Mouse (Mus musculus): Measurements from ENCODE around the gene Ttyh2. TPM values are rescaled to one million over a fixed set of nuclear protein-coding genes. Genes with fewer than 3 reads are reported as not detected.

Ttyh2 gene
- polyA plus RNA-seq, 1 experiment from 2014 or later: 15.5 TPM

GRCm38 (mm10) chr11:114641136-114641535 lies 34.1 kb upstream of the Ttyh2 start:
- peaks cover 22% of the 10 kb centered on the region for H3K27me3 ChIP-seq (replicated peaks)
- H3K36me3 ChIP-seq: no peaks in the 10 kb centered on the region
- H3K4me3 ChIP-seq (replicated peaks): no peak overlapping the region
- peaks cover 6% of the 10 kb centered on the region; the same call in 1 of the 2 replicates for H3K4me1 ChIP-seq
- no peaks in the 10 kb centered on the region for H3K9me3 ChIP-seq
- H3K4me2 ChIP-seq: no peak overlapping the region
- ATAC-seq (ENCODE audit: insufficient read depth, low FRiP score, low read depth): no peak
- H3K27ac ChIP-seq: no peak overlapping the region
- no peak overlapping the region for H3K9ac ChIP-seq
- 78% methylated on average over 8 of the region's 8 CpGs for WGBS

GRCm38 (mm10) chr11:114642184-114642583 lies 33.0 kb upstream of the Ttyh2 start:
- H3K9ac ChIP-seq: no peak overlapping the region
- no peak overlapping the region for H3K4me2 ChIP-seq
- no peaks in the 10 kb centered on the region for H3K36me3 ChIP-seq
- peaks cover 6% of the 10 kb centered on the region; the same call in 1 of the 2 replicates for H3K4me1 ChIP-seq
- no peaks in the 10 kb centered on the region for H3K9me3 ChIP-seq
- no peak overlapping the region for H3K4me3 ChIP-seq (replicated peaks)
- ATAC-seq (ENCODE audit: insufficient read depth, low FRiP score, low read depth): no peak
- H3K27me3 ChIP-seq (replicated peaks): peaks cover 20% of the 10 kb centered on the region; the same call in 1 of the 2 replicates
- WGBS: 58% methylated on average over 12 of the region's 12 CpGs
- H3K27ac ChIP-seq: no peak overlapping the region

DNA sequence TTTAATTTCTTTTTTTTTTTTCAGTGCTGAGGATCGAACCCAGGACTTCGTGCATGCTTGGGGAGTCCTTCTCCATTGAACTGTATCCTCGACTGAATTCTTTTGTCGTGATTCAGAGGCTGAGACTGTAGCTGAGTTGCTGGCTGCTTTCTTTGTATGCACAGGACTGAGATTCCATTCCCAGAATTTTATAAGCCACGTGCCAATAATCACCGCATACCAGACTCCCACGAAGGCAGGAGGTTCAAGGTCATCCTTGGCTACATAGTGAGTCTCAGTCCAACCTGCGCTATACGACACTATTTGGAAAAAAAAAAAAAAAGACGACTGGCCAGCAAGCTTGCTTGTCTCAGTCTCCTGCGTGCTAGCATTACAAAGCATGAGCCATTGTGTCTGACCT lies 32.3 kb upstream of the Ttyh2 start:
- Histone ChIP-seq H3K27me3 (replicated peaks) (peaks cover 13% of the 10 kb centered on the region; the same call in 1 of the 2 replicates), H3K36me3 (no peaks in the 10 kb centered on the region), H3K9me3 (no peaks in the 10 kb centered on the region), H3K9ac (no peak overlapping the region), H3K27ac (no peak overlapping the region), H3K4me3 (replicated peaks) (no peak overlapping the region), H3K4me1 (peaks cover 6% of the 10 kb centered on the region; the same call in 1 of the 2 replicates), H3K4me2 (no peak overlapping the region)
- ATAC-seq (ENCODE audit: insufficient read depth, low FRiP score, low read depth): no peak
- 64% methylated on average over 11 of the region's 11 CpGs for WGBS

DNA sequence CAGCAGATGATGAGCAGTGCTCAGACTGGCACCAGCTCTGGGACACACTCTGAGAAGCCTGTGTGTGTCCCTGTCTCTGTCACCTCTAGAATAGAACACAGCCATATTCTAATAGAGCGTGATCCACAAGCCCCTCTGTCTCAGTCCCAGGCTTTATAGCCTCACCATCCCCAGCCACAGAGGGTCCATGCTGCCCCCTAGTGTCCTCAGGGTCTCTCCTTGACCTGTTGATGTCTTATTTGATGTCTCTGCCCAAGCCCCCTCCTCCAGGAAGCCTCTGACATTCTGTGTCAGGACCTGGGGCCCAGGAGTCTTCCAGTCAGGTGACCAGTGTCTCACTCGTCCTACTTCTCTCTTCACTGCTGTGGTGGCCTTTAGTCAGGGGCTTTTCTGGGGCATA lies 31.1 kb upstream of the Ttyh2 start:
- no peak overlapping the region for H3K27ac ChIP-seq
- WGBS: 39% methylated on average over 2 of the region's 2 CpGs
- ATAC-seq (ENCODE audit: insufficient read depth, low FRiP score, low read depth): no peak
- no peaks in the 10 kb centered on the region for H3K9me3 ChIP-seq
- H3K9ac ChIP-seq: no peak overlapping the region
- no peak overlapping the region for H3K4me3 ChIP-seq (replicated peaks)
- no peak overlapping the region for H3K4me2 ChIP-seq
- no peaks in the 10 kb centered on the region for H3K36me3 ChIP-seq
- H3K4me1 ChIP-seq: peaks cover 6% of the 10 kb centered on the region; the same call in 1 of the 2 replicates
- peaks cover 8% of the 10 kb centered on the region; the same call in 1 of the 2 replicates for H3K27me3 ChIP-seq (replicated peaks)

GRCm38 (mm10) chr11:114649510-114649909 lies 25.7 kb upstream of the Ttyh2 start:
- H3K4me2 ChIP-seq: no peak overlapping the region
- H3K27ac ChIP-seq: no peak overlapping the region
- H3K36me3 ChIP-seq: no peaks in the 10 kb centered on the region
- H3K4me1 ChIP-seq: peaks cover 3% of the 10 kb centered on the region; the same call in 1 of the 2 replicates
- H3K27me3 ChIP-seq (replicated peaks): 0 out of 2 replicates have a peak, but pooled peaks cover 3% of the 10 kb centered on the region
- no peak overlapping the region for H3K9ac ChIP-seq
- H3K4me3 ChIP-seq (replicated peaks): no peak overlapping the region
- H3K9me3 ChIP-seq: no peaks in the 10 kb centered on the region
- 64% methylated on average over 4 of the region's 4 CpGs for WGBS
- ATAC-seq (ENCODE audit: insufficient read depth, low FRiP score, low read depth): no peak

- 4% methylated on average over 16 of the region's 16 CpGs for WGBS
- Histone ChIP-seq H3K27me3 (replicated peaks) (peaks cover 3% of the 10 kb centered on the region; the same call in 1 of the 2 replicates), H3K9me3 (no peaks in the 10 kb centered on the region), H3K4me3 (replicated peaks) (no peak overlapping the region), H3K27ac (no peak overlapping the region), H3K4me2 (no peak overlapping the region), H3K4me1 (peaks cover 8% of the 10 kb centered on the region), H3K36me3 (no peaks in the 10 kb centered on the region), H3K9ac (no peak overlapping the region)
- no peak for ATAC-seq (ENCODE audit: insufficient read depth, low FRiP score, low read depth)
These were observed 22.7 kb upstream of the Ttyh2 start for GRCm38 (mm10) chr11:114652531-114652930.

- peaks cover 8% of the 10 kb centered on the region for H3K4me1 ChIP-seq
- peaks cover 3% of the 10 kb centered on the region; the same call in 1 of the 2 replicates for H3K27me3 ChIP-seq (replicated peaks)
- ATAC-seq (ENCODE audit: insufficient read depth, low FRiP score, low read depth): no peak
- no peaks in the 10 kb centered on the region for H3K9me3 ChIP-seq
- H3K4me3 ChIP-seq (replicated peaks): no peak overlapping the region
- WGBS: 71% methylated on average over 6 of the region's 6 CpGs
- H3K9ac ChIP-seq: no peak overlapping the region
- H3K4me2 ChIP-seq: no peak overlapping the region
- no peak overlapping the region for H3K27ac ChIP-seq
- H3K36me3 ChIP-seq: no peaks in the 10 kb centered on the region
These were observed 21.6 kb upstream of the Ttyh2 start for GRCm38 (mm10) chr11:114653664-114654063.

- WGBS: 48% methylated on average over 5 of the region's 5 CpGs
- Histone ChIP-seq H3K36me3 (no peaks in the 10 kb centered on the region), H3K4me3 (replicated peaks) (no peak overlapping the region), H3K4me1 (peaks cover 8% of the 10 kb centered on the region), H3K9me3 (no peaks in the 10 kb centered on the region), H3K27ac (no peak overlapping the region), H3K4me2 (no peak overlapping the region), H3K9ac (no peak overlapping the region), H3K27me3 (replicated peaks) (peaks cover 3% of the 10 kb centered on the region; the same call in 1 of the 2 replicates)
- ATAC-seq (ENCODE audit: insufficient read depth, low FRiP score, low read depth): no peak
These were observed 20.7 kb upstream of the Ttyh2 start for GRCm38 (mm10) chr11:114654552-114654951.

DNA sequence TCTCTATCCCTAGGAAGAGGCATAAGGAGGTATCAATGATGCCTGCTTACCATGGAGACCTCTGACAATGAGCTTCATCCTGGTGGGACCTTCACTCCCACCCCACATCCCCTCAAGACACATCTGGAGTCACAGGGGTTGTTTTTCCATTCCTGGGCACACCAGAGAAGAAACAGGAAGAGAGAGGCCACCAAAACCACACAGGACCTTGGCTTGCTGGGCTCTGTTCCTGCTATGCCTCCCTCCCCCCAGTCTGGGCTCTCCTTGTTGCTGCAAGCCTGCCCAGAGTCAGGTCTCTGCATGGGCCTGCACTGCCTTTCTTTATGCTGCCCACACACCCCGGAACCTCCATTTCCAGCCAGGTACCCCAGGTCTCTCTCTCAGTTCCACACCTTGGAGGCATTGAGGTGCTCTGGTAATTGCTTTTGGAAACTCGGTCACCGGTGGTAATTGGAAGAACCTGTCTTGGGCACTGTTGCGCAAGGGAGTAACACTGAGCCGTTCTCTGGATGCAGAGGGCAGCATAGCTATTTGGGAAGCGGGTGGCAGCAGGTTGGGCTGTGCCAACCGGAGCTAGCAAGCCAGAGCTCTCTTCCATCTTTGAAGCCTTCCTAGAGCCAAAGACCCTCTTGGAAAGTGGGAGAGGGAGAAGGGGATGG lies 19.8 kb upstream of the Ttyh2 start:
- no peak overlapping the region for H3K4me3 ChIP-seq (replicated peaks)
- H3K9ac ChIP-seq: no peak overlapping the region
- peaks cover 3% of the 10 kb centered on the region; the same call in 1 of the 2 replicates for H3K27me3 ChIP-seq (replicated peaks)
- H3K9me3 ChIP-seq: no peaks in the 10 kb centered on the region
- peaks cover 8% of the 10 kb centered on the region for H3K4me1 ChIP-seq
- no peak for ATAC-seq (ENCODE audit: insufficient read depth, low FRiP score, low read depth)
- no peak overlapping the region for H3K4me2 ChIP-seq
- H3K27ac ChIP-seq: no peak overlapping the region
- no peaks in the 10 kb centered on the region for H3K36me3 ChIP-seq
- WGBS: 78% methylated on average over 7 of the region's 7 CpGs

GRCm38 (mm10) chr11:114656994-114657644 lies 18.1 kb upstream of the Ttyh2 start:
- H3K27me3 ChIP-seq (replicated peaks): peaks cover 3% of the 10 kb centered on the region; the same call in 1 of the 2 replicates
- no peaks in the 10 kb centered on the region for H3K36me3 ChIP-seq
- no peak overlapping the region for H3K4me3 ChIP-seq (replicated peaks)
- ATAC-seq (ENCODE audit: insufficient read depth, low FRiP score, low read depth): no peak
- no peak overlapping the region for H3K27ac ChIP-seq
- H3K9ac ChIP-seq: no peak overlapping the region
- no peak overlapping the region for H3K4me2 ChIP-seq
- H3K9me3 ChIP-seq: no peaks in the 10 kb centered on the region
- 18% methylated on average over 23 of the region's 27 CpGs for WGBS
- peaks cover 8% of the 10 kb centered on the region for H3K4me1 ChIP-seq

DNA sequence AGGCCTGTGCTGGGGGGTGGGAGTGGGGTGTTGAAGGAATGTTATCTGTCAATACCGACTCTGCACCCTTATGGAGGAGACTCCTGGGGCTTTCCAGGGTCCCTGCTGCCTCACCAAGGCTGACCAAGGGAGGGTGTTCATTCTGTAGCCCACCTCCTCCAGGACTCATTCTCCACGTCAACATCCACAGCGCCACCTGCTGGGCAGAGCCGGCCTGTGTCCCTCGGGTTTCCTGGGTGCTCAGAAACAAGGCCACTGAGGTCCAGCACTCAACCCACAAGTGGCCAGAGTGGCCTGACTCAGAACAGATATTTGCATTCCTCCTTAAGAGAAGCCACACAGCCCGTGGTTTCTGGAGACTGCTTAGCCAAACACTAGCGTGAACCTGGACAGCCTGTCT lies 17.5 kb upstream of the Ttyh2 start:
- H3K9ac ChIP-seq: no peak overlapping the region
- 15% methylated on average over 7 of the region's 7 CpGs for WGBS
- no peaks in the 10 kb centered on the region for H3K9me3 ChIP-seq
- H3K27ac ChIP-seq: no peak overlapping the region
- peaks cover 6% of the 10 kb centered on the region for H3K4me1 ChIP-seq
- H3K4me2 ChIP-seq: no peak overlapping the region
- H3K4me3 ChIP-seq (replicated peaks): no peak overlapping the region
- H3K36me3 ChIP-seq: no peaks in the 10 kb centered on the region
- no peak for ATAC-seq (ENCODE audit: insufficient read depth, low FRiP score, low read depth)
- peaks cover 3% of the 10 kb centered on the region; the same call in 1 of the 2 replicates for H3K27me3 ChIP-seq (replicated peaks)

DNA sequence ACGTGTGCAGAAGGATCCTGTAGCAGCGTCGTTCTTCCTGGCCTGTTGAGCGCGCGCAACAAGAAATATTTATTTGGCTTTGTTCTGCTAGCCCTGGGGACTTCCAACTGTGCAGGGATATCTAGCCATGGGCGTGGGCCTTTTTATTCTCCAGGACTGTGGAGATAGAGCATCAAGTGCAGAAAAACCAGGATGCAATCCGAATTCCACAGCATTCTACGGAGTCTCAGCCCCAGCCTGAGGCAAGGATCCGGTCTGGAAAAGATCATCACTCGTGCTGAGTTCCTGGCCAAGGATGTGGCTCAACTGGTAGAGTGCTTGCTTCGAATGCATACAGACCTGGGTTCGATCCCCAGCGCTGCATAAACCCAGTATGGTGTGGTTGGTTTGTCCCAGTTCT lies 13.1 kb upstream of the Ttyh2 start:
- Histone ChIP-seq H3K4me1 (peaks cover 3% of the 10 kb centered on the region; the same call in 1 of the 2 replicates), H3K4me2 (no peak overlapping the region), H3K4me3 (replicated peaks) (no peak overlapping the region), H3K27me3 (replicated peaks) (no peaks in the 10 kb centered on the region; the same call in 1 of the 2 replicates), H3K9ac (no peak overlapping the region), H3K36me3 (no peaks in the 10 kb centered on the region), H3K27ac (no peak overlapping the region), H3K9me3 (no peaks in the 10 kb centered on the region)
- 87% methylated on average over 14 of the region's 14 CpGs for whole genome bisulfite sequencing
- ATAC-seq (ENCODE audit: insufficient read depth, low FRiP score, low read depth): no peak
